Mouse (Mus musculus) liver, embryonic 14.5 days (tissue): ENCODE data around the gene Sel1l3. TPM values are rescaled to one million over a fixed set of nuclear protein-coding genes. Genes with fewer than 3 reads are reported as not detected.

Experiments used
- ATAC-seq: fragments of 200-750 bp; cut with Nextera tagmentation; 2 replicates; pipeline ENCODE4 v1.8.0; 2017; ENCODE audit warnings: moderate number of reproducible peaks, mild to moderate bottlenecking, moderate library complexity; ENCODE audit not compliant: insufficient read depth
- DNase-seq, 3 experiments: peaks; one replicate each; pipeline ENCODE4 v3.0.0-alpha.2; 2012 to 2013; ENCODE audit warnings: low read depth in 3 of 3, low spot score in 3 of 3
- H3K27ac ChIP-seq: fragments of 300-500 bp; sonication (generic); 2 replicates; pipeline ENCODE4 v1.5.1; 2014; ENCODE audit warnings: moderate library complexity, mild to moderate bottlenecking, control low read depth, inconsistent platforms
- H3K27me3 ChIP-seq: fragments of 300-500 bp; sonication (generic); 2 replicates; pipeline ENCODE4 v1.6.1; 2014; ENCODE audit warnings: mild to moderate bottlenecking, low read length, moderate library complexity; ENCODE audit not compliant: control insufficient read depth, insufficient read depth
- H3K36me3 ChIP-seq: fragments of 300-500 bp; sonication (generic); replicated peaks from 2 replicates; pipeline ENCODE4 v1.6.1; 2014; ENCODE audit warnings: low read depth; ENCODE audit not compliant: control insufficient read depth, insufficient read depth
- H3K4me1 ChIP-seq, 2 experiments: fragments of 200-500 bp in 1 of 2; fragments of 300-500 bp in 1 of 2; sonication (generic) in 1 of 2; replicated peaks; 2 replicates each; pipeline ENCODE4 v1.6.1; 2012 to 2014; ENCODE audit warnings: antibody characterized with exemption in 1 of 2, inconsistent platforms in 1 of 2, low read length in 1 of 2; ENCODE audit not compliant: control insufficient read depth in 2 of 2, insufficient read depth in 2 of 2
- H3K4me2 ChIP-seq: fragments of 300-500 bp; sonication (generic); 2 replicates; pipeline ENCODE4 v1.6.1; 2014; ENCODE audit warnings: low read depth, mild to moderate bottlenecking, control low read depth, moderate library complexity
- H3K4me3 ChIP-seq, 2 experiments: fragments of 200-500 bp in 1 of 2; fragments of 300-500 bp in 1 of 2; sonication (generic) in 1 of 2; 2 replicates each; pipeline ENCODE4 v1.5.1; 2012 to 2014; ENCODE audit warnings: low read depth in 2 of 2, low read length in 2 of 2, mild to moderate bottlenecking in 2 of 2, control low read depth in 1 of 2, inconsistent platforms in 1 of 2, moderate library complexity in 1 of 2; ENCODE audit not compliant: insufficient read depth in 1 of 2
- H3K9ac ChIP-seq: fragments of 300-500 bp; sonication (generic); replicated peaks from 2 replicates; pipeline ENCODE4 v1.6.1; 2014; ENCODE audit warnings: mild to moderate bottlenecking, control low read depth, moderate library complexity
- H3K9me3 ChIP-seq: fragments of 300-500 bp; sonication (generic); 2 replicates; pipeline ENCODE4 v1.6.1; 2016; ENCODE audit warnings: low read length, mixed read lengths; ENCODE audit not compliant: control insufficient read depth
- CTCF ChIP-seq: IDR thresholded peaks from 2 replicates; pipeline ENCODE4 v1.5.1; 2016; ENCODE audit warnings: antibody characterized with exemption, low read depth, control low read depth
- EP300 ChIP-seq: IDR thresholded peaks from 2 replicates; pipeline ENCODE4 v1.6.1; 2016; ENCODE audit warnings: antibody characterized with exemption, low read depth
- WGBS: fragments of 180-500 bp; shearing (Covaris S2); extraction: QIAGEN DNeasy Blood & Tissue Kit; methylation state at CpG from one replicate; pipeline ENCODE4 v1.1.7; 2014; ENCODE audit not compliant: insufficient replicate concordance; 5-methylcytosine and 5-hydroxymethylcytosine counted together
- polyA plus RNA-seq, 2 experiments: library from polyadenylated mRNA; depleted of rRNA in 1 of 2; stranded (reverse) in 1 of 2; unstranded in 1 of 2; fragments of >200 nt; fragmentation: Nextera tagmentation in 1 of 2; extraction: Ambion mirVana in 1 of 2; gene quantifications; 2 replicates each; pipeline versions ENCODE4 v1.2.1 to v1.2.3; 2012 to 2014

The Sel1l3 gene
- polyA plus RNA-seq, 2 experiments: 0.03 to 0.10 TPM

- Histone ChIP-seq H3K27ac (no peak overlapping the region), H3K4me3 (no peak overlapping the region), H3K9me3 (no peaks in the 10 kb centered on the region), H3K27me3 (no peaks in the 10 kb centered on the region), H3K4me1 (no peaks in the 10 kb centered on the region), H3K36me3 (no peaks in the 10 kb centered on the region), H3K9ac (no peak overlapping the region), H3K4me2 (no peak overlapping the region)
- no peak for TF ChIP-seq EP300
- TF ChIP-seq CTCF: no peak
- 49% methylated on average over 5 of the region's 5 CpGs for WGBS
- ATAC-seq (no peak), DNase-seq (no peak)
Measured at GRCm38 (mm10) chr5:53153144-53153543, 60.6 kb downstream of the Sel1l3 start.

DNA sequence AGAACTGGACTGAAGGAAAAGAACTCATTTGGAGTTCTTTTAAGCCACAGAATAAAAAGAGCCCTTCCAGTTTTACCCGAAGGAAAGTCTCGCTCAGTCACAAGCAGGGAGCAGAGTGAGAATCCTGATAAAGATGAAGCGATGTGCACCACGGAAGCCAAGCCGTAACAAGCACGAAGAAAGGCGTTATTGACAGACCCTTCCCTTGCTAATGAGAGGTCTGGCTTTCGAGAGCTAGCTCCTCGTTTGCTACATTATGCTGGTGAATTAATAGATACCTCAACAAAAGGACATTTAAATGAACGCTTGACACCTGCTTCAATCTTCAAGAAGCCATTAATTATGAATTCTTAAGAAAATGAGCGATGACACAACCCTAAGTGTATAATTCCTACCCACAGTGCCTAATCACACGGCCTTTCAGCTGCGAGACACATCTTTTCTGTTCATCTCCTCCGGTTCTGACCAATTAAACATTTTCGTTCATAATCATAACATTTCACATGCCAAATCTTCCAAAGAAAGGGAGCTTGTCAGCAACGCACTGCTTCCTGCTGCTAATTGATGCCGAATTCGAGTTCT lies 62.3 kb downstream of the Sel1l3 start:
- H3K27me3 ChIP-seq: no peaks in the 10 kb centered on the region
- TF ChIP-seq CTCF (no peak), EP300 (no peak)
- H3K36me3 ChIP-seq: no peaks in the 10 kb centered on the region
- 67% methylated on average over 18 of the region's 18 CpGs for WGBS
- no peak overlapping the region for H3K4me3 ChIP-seq
- no peak overlapping the region for H3K4me2 ChIP-seq
- no peaks in the 10 kb centered on the region for H3K4me1 ChIP-seq
- no peak for DNase-seq
- no peak for ATAC-seq
- no peak overlapping the region for H3K27ac ChIP-seq
- no peaks in the 10 kb centered on the region for H3K9me3 ChIP-seq
- H3K9ac ChIP-seq: no peak overlapping the region

GRCm38 (mm10) chr5:53148960-53149685 lies 64.6 kb downstream of the Sel1l3 start:
- H3K4me2 ChIP-seq: no peak overlapping the region

GRCm38 (mm10) chr5:53148160-53148923 lies 65.4 kb downstream of the Sel1l3 start:
- Histone ChIP-seq H3K9me3 (no peaks in the 10 kb centered on the region), H3K4me3 (no peak overlapping the region), H3K4me1 (no peaks in the 10 kb centered on the region), H3K9ac (no peak overlapping the region), H3K36me3 (no peaks in the 10 kb centered on the region), H3K27ac (no peak overlapping the region), H3K4me2 (no peak overlapping the region), H3K27me3 (no peaks in the 10 kb centered on the region)
- TF ChIP-seq EP300 (no peak), CTCF (no peak)
- no peak for ATAC-seq
- DNase-seq: no peak
- 40% methylated on average over 8 of the region's 8 CpGs for WGBS

More at GRCm38 (mm10) chr5:53148960-53149685, 64.6 kb downstream of the Sel1l3 start:
- H3K9me3 ChIP-seq: no peaks in the 10 kb centered on the region
- DNase-seq: no peak
- H3K36me3 ChIP-seq: no peaks in the 10 kb centered on the region
- no peaks in the 10 kb centered on the region for H3K4me1 ChIP-seq
- no peak for ATAC-seq
- no peak overlapping the region for H3K27ac ChIP-seq
- H3K27me3 ChIP-seq: no peaks in the 10 kb centered on the region
- no peak overlapping the region for H3K4me3 ChIP-seq
- H3K9ac ChIP-seq: no peak overlapping the region
- no peak for TF ChIP-seq CTCF
- no peak for TF ChIP-seq EP300
- 59% methylated on average over 7 of the region's 7 CpGs for WGBS

DNA sequence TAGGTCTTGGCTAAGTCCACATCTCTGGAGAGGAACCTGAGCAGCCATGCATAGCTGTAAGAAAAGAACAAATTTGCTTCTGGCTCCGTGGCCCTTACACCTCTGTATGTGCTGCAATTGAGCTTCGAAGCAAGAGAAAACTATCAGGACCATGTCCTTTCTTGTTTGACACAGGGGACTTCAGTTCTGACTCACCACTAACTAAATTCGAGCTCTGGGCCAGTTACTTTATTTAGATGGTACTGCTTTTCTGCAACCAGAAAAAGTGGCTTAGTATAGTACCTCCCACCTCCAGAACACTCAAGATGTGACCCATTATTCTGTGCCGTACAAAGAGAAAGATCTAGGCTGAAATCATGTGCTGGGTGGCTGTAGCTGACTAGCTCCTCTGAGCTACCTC lies 66.3 kb downstream of the Sel1l3 start:
- H3K4me2 ChIP-seq: no peak overlapping the region
- no peak for TF ChIP-seq CTCF
- TF ChIP-seq EP300: no peak
- no peak for DNase-seq
- no peak overlapping the region for H3K4me3 ChIP-seq
- no peaks in the 10 kb centered on the region for H3K9me3 ChIP-seq
- no peaks in the 10 kb centered on the region for H3K27me3 ChIP-seq
- H3K36me3 ChIP-seq: no peaks in the 10 kb centered on the region
- H3K4me1 ChIP-seq: no peaks in the 10 kb centered on the region
- 48% methylated on average over 4 of the region's 4 CpGs for WGBS
- H3K9ac ChIP-seq: no peak overlapping the region
- no peak for ATAC-seq
- H3K27ac ChIP-seq: no peak overlapping the region
